Mouse (Mus musculus) E14TG2a.4 (cell line): ENCODE data around the gene Slc25a39.

ENCODE experiments used
- CTCF ChIP-seq: conservative IDR thresholded peaks from 2 replicates; pipeline ENCODE4 v1.5.1; 2014; ENCODE audit warnings: low read length
- NANOG ChIP-seq: IDR thresholded peaks from 2 replicates; pipeline ENCODE4 v1.6.1; 2014; ENCODE audit warnings: borderline replicate concordance, low read length, mixed read lengths
- POU5F1 ChIP-seq: IDR thresholded peaks from 2 replicates; pipeline ENCODE4 v1.6.1; 2014; ENCODE audit warnings: low read length, borderline replicate concordance

DNA sequence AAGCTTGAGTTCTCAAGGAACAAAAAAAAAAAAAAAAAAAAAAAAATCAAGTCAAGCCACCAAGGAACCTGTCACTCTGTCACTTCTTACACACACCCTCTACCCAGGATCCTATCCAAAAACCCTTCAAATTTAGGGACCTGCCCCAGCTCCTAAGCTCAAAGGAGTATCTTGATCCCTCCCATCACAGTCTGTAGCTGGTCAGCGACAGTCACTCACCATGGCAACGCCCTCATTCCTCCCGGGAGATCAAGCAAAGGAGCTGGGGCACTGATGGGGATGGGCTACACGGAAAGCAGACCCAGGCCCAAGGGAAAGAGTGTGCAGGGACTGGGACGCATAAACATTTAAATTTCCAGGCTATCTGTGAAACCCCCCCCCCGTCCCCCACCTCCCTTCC is 37.0 kb upstream of the Slc25a39 start:
- TF ChIP-seq CTCF (no peak), NANOG (no peak), POU5F1 (no peak)
